In genomic region chr9:14614931-14615880, GRCm38 (mm10) we compare ENCODE assay signal across 8 mouse cellular contexts. TPM values are rescaled to one million over a fixed set of nuclear protein-coding genes. Genes with fewer than 3 reads are reported as not detected.
DNase-seq lines count a peak whose midpoint lies in the region; ATAC-seq lines count a peak whose summit lies in the region.

No protein-coding gene starts in this region.

- ATAC-seq in common myeloid progenitor, adult 5-6 weeks (replicated peaks; ENCODE audit: low read depth, poor library complexity, severe bottlenecking): peak; percentile 40; the same call in 1 of the 2 replicates
- ATAC-seq in lung, embryonic 16.5 days (ENCODE audit: low read depth): peak; percentile 91
- peak; percentile 83 for ATAC-seq in stomach, embryonic 16.5 days (ENCODE audit: insufficient read depth, low FRiP score)

- H3K4me1 ChIP-seq in lung, embryonic 16.5 days (replicated peaks; ENCODE audit: control insufficient read depth, insufficient read depth, low read length): peaks cover 34% of the 10 kb centered on the region
- H3K4me1 ChIP-seq in stomach, embryonic 16.5 days (ENCODE audit: control insufficient read depth, insufficient read depth, low read length): peaks cover 28% of the 10 kb centered on the region

- H3K27ac ChIP-seq in lung, embryonic 16.5 days (ENCODE audit: low read length): peak overlapping the region; percentile 93
- H3K27ac ChIP-seq in stomach, embryonic 16.5 days (ENCODE audit: low read length): peak overlapping the region; percentile 88

- peak overlapping the region; percentile 67 for H3K4me2 ChIP-seq in lung, embryonic 16.5 days (ENCODE audit: low read depth, low read length)
- peak overlapping the region; percentile 87 for H3K4me2 ChIP-seq in stomach, embryonic 16.5 days (ENCODE audit: low read depth, low read length)

- H3K27me3 ChIP-seq in lung, embryonic 16.5 days (ENCODE audit: control insufficient read depth, insufficient read depth, low read depth, low read length): no peaks in the 10 kb centered on the region
- no peaks in the 10 kb centered on the region for H3K27me3 ChIP-seq in stomach, embryonic 16.5 days (ENCODE audit: control insufficient read depth, insufficient read depth, low read length)

- H3K9ac ChIP-seq in lung, embryonic 16.5 days (ENCODE audit: low read length): peak overlapping the region; percentile 96
- peak overlapping the region; percentile 97 for H3K9ac ChIP-seq in stomach, embryonic 16.5 days (ENCODE audit: low read length)

- peak overlapping the region; percentile 87 for H3K4me3 ChIP-seq in lung, embryonic 16.5 days (ENCODE audit: low read length)
- H3K4me3 ChIP-seq in stomach, embryonic 16.5 days (replicated peaks; ENCODE audit: low read length): peak overlapping the region; percentile 83

- H3K36me3 ChIP-seq in lung, embryonic 16.5 days (ENCODE audit: control insufficient read depth, insufficient read depth, low read length): no peaks in the 10 kb centered on the region
- H3K36me3 ChIP-seq in stomach, embryonic 16.5 days (ENCODE audit: control insufficient read depth, insufficient read depth, low read length): no peaks in the 10 kb centered on the region

- H3K9me3 ChIP-seq in lung, embryonic 16.5 days (ENCODE audit: control insufficient read depth, low read length): no peaks in the 10 kb centered on the region
- no peaks in the 10 kb centered on the region for H3K9me3 ChIP-seq in stomach, embryonic 16.5 days (replicated peaks; ENCODE audit: control insufficient read depth, low read length)

- DNase-seq in right cerebral cortex, postnatal 10 days (ENCODE audit: low spot score in 2 of 2): peak; percentile 42 to 62
- DNase-seq in right cerebral cortex, adult 2 months (ENCODE audit: low spot score in 2 of 2): no peak
- peak; percentile 98 for DNase-seq in heart, adult 11 months
- peak; percentile 22 to 30 for DNase-seq in kidney, adult 8-10 months
- no peak for DNase-seq in spleen, postnatal 10 days (ENCODE audit: low spot score in 2 of 2)

- WGBS in lung, embryonic 16.5 days: 10% methylated on average over 25 of the region's 33 CpGs
- 11% methylated on average over 33 of the region's 33 CpGs for WGBS in stomach, embryonic 16.5 days

RNA-seq across cellular contexts. Expression of gene Amotl1, which starts 29.6 kb away (rescaled TPM):
- total RNA-seq in common myeloid progenitor, adult 5-6 weeks (2017): 0.05 TPM in 1 of 2 replicates, not detected in the other
- 17.6 and 17.8 TPM in 2 replicates for polyA plus RNA-seq in lung, embryonic 16.5 days (2015; fragmentation: Nextera tagmentation; extraction: Ambion mirVana)
- polyA plus RNA-seq in stomach, embryonic 16.5 days (2015; fragmentation: Nextera tagmentation; extraction: Ambion mirVana): 19.7 and 19.8 TPM in 2 replicates

Comparison
In these comparisons a context has a peak if more than half of its experiments do, and no peak if none do; other contexts are left out.
1. DNase-seq: peak in right cerebral cortex, postnatal 10 days (2 of 2), heart, adult 11 months (single experiment) and kidney, adult 8-10 months (2 of 2); none in right cerebral cortex, adult 2 months (0 of 2) and spleen, postnatal 10 days (0 of 2).
2. ATAC-seq: peak in every context shown above with its lines; median percentile 91 in lung, embryonic 16.5 days; 83 in stomach, embryonic 16.5 days; 40 in common myeloid progenitor, adult 5-6 weeks.